In genomic region chr2:166712801-166713689, GRCm38 (mm10) we compare ENCODE assay signal across 8 mouse cellular contexts. TPM values are rescaled to one million over a fixed set of nuclear protein-coding genes. Genes with fewer than 3 reads are reported as not detected.
DNase-seq lines count a peak whose midpoint lies in the region; ATAC-seq and TF ChIP-seq lines count a peak whose summit lies in the region.

No protein-coding gene starts in this region.

- DNase-seq in layer of hippocampus, adult 9-11 months = peak; percentile 59
- DNase-seq in layer of hippocampus, postnatal 36 days = no peak
- DNase-seq in frontal cortex, adult 2 months (ENCODE audit: extremely low spot score in 1 of 2, low spot score in 1 of 2) = peak; percentile 33 to 66
- DNase-seq in thymus, postnatal 25 days = peak; percentile 80

- H3K36me3 ChIP-seq in intestine, postnatal 0 days (ENCODE audit: control insufficient read depth, insufficient read depth) = no peaks in the 10 kb centered on the region
- no peaks in the 10 kb centered on the region for H3K36me3 ChIP-seq in liver, embryonic 16.5 days (ENCODE audit: control insufficient read depth, insufficient read depth)
- H3K36me3 ChIP-seq in neural tube, embryonic 12.5 days = no peaks in the 10 kb centered on the region

- H3K27me3 ChIP-seq in intestine, postnatal 0 days (replicated peaks; ENCODE audit: control insufficient read depth, insufficient read depth, low read length) = peaks cover 9% of the 10 kb centered on the region; the same call in 1 of the 2 replicates
- H3K27me3 ChIP-seq in liver, embryonic 16.5 days (ENCODE audit: control insufficient read depth, insufficient read depth, low read depth, low read length) = peaks cover 3% of the 10 kb centered on the region
- H3K27me3 ChIP-seq in neural tube, embryonic 12.5 days (replicated peaks) = no peaks in the 10 kb centered on the region

- 1% methylated on average over 64 of the region's 64 CpGs for WGBS in intestine, postnatal 0 days
- under 1% methylated on average over 60 of the region's 64 CpGs for WGBS in liver, embryonic 16.5 days (ENCODE audit: insufficient replicate concordance)
- under 1% methylated on average over 60 of the region's 64 CpGs for WGBS in neural tube, embryonic 12.5 days

- H3K4me1 ChIP-seq in bone marrow macrophage, adult 2 months (ENCODE audit: control insufficient read depth, insufficient read depth, low read length) = peaks cover 48% of the 10 kb centered on the region
- H3K4me1 ChIP-seq in intestine, postnatal 0 days (replicated peaks; ENCODE audit: control insufficient read depth, insufficient read depth, low read length) = no peaks in the 10 kb centered on the region; the same call in 1 of the 2 replicates
- peaks cover 50% of the 10 kb centered on the region for H3K4me1 ChIP-seq in liver, embryonic 16.5 days (ENCODE audit: control insufficient read depth, low read depth, low read length)
- H3K4me1 ChIP-seq in neural tube, embryonic 12.5 days = peaks cover 51% of the 10 kb centered on the region

- ATAC-seq in intestine, postnatal 0 days = peak; percentile 52
- peak; percentile 33 for ATAC-seq in liver, embryonic 16.5 days (ENCODE audit: low read depth)
- ATAC-seq in neural tube, embryonic 12.5 days (ENCODE audit: low FRiP score, low read depth) = peak; percentile 49

- TF ChIP-seq POLR2A in bone marrow macrophage, adult 2 months (IDR thresholded peaks at IDR 0.05; ENCODE audit: borderline replicate concordance, low read depth, low read length) = no peak

- H3K27ac ChIP-seq in bone marrow macrophage, adult 2 months (ENCODE audit: insufficient read depth, low read depth, low read length) = peak overlapping the region; percentile 95
- peak overlapping the region; percentile 21; the same call in 1 of the 2 replicates for H3K27ac ChIP-seq in intestine, postnatal 0 days (ENCODE audit: low read depth, low read length)
- peak overlapping the region; percentile 76 for H3K27ac ChIP-seq in liver, embryonic 16.5 days (ENCODE audit: low read length)
- peak overlapping the region; percentile 26; the same call in 1 of the 2 replicates for H3K27ac ChIP-seq in neural tube, embryonic 12.5 days

- H3K4me2 ChIP-seq in intestine, postnatal 0 days (replicated peaks; ENCODE audit: low read depth) = peak overlapping the region; percentile 97
- peak overlapping the region; percentile 75 for H3K4me2 ChIP-seq in liver, embryonic 16.5 days (ENCODE audit: low read depth, low read length)
- H3K4me2 ChIP-seq in neural tube, embryonic 12.5 days (replicated peaks) = peak overlapping the region; percentile 86

- H3K9ac ChIP-seq in intestine, postnatal 0 days (ENCODE audit: low read depth, low read length) = peak overlapping the region; percentile 70
- H3K9ac ChIP-seq in liver, embryonic 16.5 days (ENCODE audit: low read depth, low read length) = peak overlapping the region; percentile 85
- peak overlapping the region; percentile 78 for H3K9ac ChIP-seq in neural tube, embryonic 12.5 days

- H3K9me3 ChIP-seq in intestine, postnatal 0 days (ENCODE audit: control insufficient read depth) = no peaks in the 10 kb centered on the region
- no peaks in the 10 kb centered on the region for H3K9me3 ChIP-seq in liver, embryonic 16.5 days (replicated peaks; ENCODE audit: control insufficient read depth, low read length)
- no peaks in the 10 kb centered on the region for H3K9me3 ChIP-seq in neural tube, embryonic 12.5 days

- H3K4me3 ChIP-seq in bone marrow macrophage, adult 2 months (ENCODE audit: insufficient read depth, low read length) = peak overlapping the region; percentile 93
- peak overlapping the region; percentile 75 for H3K4me3 ChIP-seq in intestine, postnatal 0 days (ENCODE audit: low read depth, low read length)
- peak overlapping the region; percentile 72 for H3K4me3 ChIP-seq in liver, embryonic 16.5 days (ENCODE audit: low read depth, low read length)
- H3K4me3 ChIP-seq in neural tube, embryonic 12.5 days = peak overlapping the region; percentile 78

- no peak for TF ChIP-seq CTCF in bone marrow macrophage, adult 2 months (IDR thresholded peaks at IDR 0.05; ENCODE audit: low read depth, low read length)
- TF ChIP-seq CTCF in intestine, postnatal 0 days (IDR thresholded peaks at IDR 0.05; ENCODE audit: low read depth) = peak; percentile 24; the same call in 1 of the 2 replicates

RNA-seq across cellular contexts. Expression of gene Prex1, which starts 0.6 kb away (rescaled TPM):
- 10 to 100 TPM; 71.0 to 74.9 TPM for total RNA-seq in layer of hippocampus, postnatal 36 days (2021)
- 162 and 191 TPM in 2 replicates for polyA plus RNA-seq in bone marrow macrophage, adult 2 months (2012; ENCODE audit: insufficient read depth, insufficient read length, missing spikeins)
- 101 and 102 TPM in 2 replicates for polyA plus RNA-seq in frontal cortex, adult 2 months (2012; rRNA removed)
- 4.0 TPM in 2 replicates for polyA plus RNA-seq in intestine, postnatal 0 days (2015; fragmentation: Nextera tagmentation; extraction: Ambion mirVana)
- polyA plus RNA-seq in liver, embryonic 16.5 days (2015; fragmentation: Nextera tagmentation; extraction: Ambion mirVana) = 13.0 and 16.1 TPM in 2 replicates
- 45.3 and 47.8 TPM in 2 replicates for polyA plus RNA-seq in neural tube, embryonic 12.5 days (2016; fragmentation: Nextera tagmentation; extraction: Ambion mirVana)

Comparison
In these comparisons a context has a peak if more than half of its experiments do, and no peak if none do; other contexts are left out.
1. DNase-seq: peak in layer of hippocampus, adult 9-11 months (single experiment), frontal cortex, adult 2 months (2 of 2) and thymus, postnatal 25 days (single experiment); none in layer of hippocampus, postnatal 36 days (0 of 2).
2. H3K27ac ChIP-seq: peak in every context shown above with its lines; median percentile 95 in bone marrow macrophage, adult 2 months; 76 in liver, embryonic 16.5 days; 26 in neural tube, embryonic 12.5 days; 21 in intestine, postnatal 0 days.
3. Peak in every context shown above with its lines, with median percentiles within 50 percentile points of each other: H3K4me3 ChIP-seq, ATAC-seq, H3K4me2 ChIP-seq and H3K9ac ChIP-seq.